ENCODE assay signal across 19 mouse cellular contexts in the genomic region with DNA sequence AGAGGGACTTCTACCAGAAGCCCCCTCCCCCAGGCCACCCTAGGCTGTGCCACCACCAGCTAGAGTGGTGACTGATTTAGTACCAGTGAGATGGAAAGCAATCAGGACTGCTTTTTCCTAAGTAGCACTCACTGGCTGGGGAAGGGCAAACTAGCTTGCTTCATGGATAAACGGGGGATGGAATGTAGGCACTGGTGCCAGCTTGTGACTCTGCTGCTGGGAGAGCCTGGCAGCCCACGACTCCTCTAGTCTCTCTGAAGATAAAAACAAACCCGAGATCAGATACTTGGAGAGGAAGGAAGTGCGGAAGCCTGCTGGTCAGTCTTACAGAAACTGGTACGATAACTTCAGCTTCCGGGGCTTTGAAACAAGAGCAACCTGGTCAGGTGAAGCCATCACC. TPM values are rescaled to one million over a fixed set of nuclear protein-coding genes. Genes with fewer than 3 reads are reported as not detected.
"Had no signal": no experiment of that assay in that cellular context is flagged by ENCODE, and none has a peak within 500 bp of the region (broad histone marks: within the 10 kb centered on the region; RNA-seq: fewer than 3 reads in every experiment).

No protein-coding gene starts in this region.

- DNase-seq: kidney, postnatal 10 days; kidney, postnatal 4 days; left cerebral cortex, postnatal 4 days; lung, adult 18-20 months; spleen, adult 18-20 months had no signal

- H3K9me3 ChIP-seq: limb, embryonic 13.5 days; midbrain, embryonic 12.5 days had no signal

- H3K36me3 ChIP-seq: limb, embryonic 13.5 days; midbrain, embryonic 12.5 days had no signal

- H3K4me2 ChIP-seq: limb, embryonic 13.5 days; midbrain, embryonic 12.5 days had no signal

- H3K27ac ChIP-seq: layer of hippocampus, adult 2 months; limb, embryonic 13.5 days; liver, embryonic 14.5 days; midbrain, embryonic 12.5 days had no signal

- H3K9ac ChIP-seq: limb, embryonic 13.5 days; liver, embryonic 14.5 days; midbrain, embryonic 12.5 days had no signal

- H3K4me3 ChIP-seq: layer of hippocampus, adult 2 months; limb, embryonic 13.5 days; midbrain, embryonic 12.5 days had no signal

- ATAC-seq: midbrain, embryonic 16.5 days had no signal

- H3K4me1 ChIP-seq: limb, embryonic 13.5 days had no signal

RNA-seq across cellular contexts. Expression of gene Tmem233, which starts 2.3 kb away (rescaled TPM):
- total RNA-seq: layer of hippocampus, adult 2 months; layer of hippocampus, postnatal 10 days; left cerebral cortex, adult 18-20 months; left cerebral cortex, postnatal 10 days; left cerebral cortex, postnatal 4 days; liver, adult 2 months; megakaryocyte-erythroid progenitor cell, adult 5-6 weeks had no signal
- polyA plus RNA-seq: kidney, embryonic 14.5 days; limb, embryonic 13.5 days; liver, adult 2 months; liver, embryonic 14.5 days; midbrain, embryonic 12.5 days; midbrain, embryonic 16.5 days; neural tube, embryonic 14.5 days; stomach, embryonic 14.5 days; testis, adult 2 months had no signal
